Mouse (Mus musculus) CH12.LX (cell line): ENCODE data around the gene Evi5.

Experiments used
- CTCF ChIP-seq, 2 experiments: IDR thresholded peaks in 1 of 2; conservative IDR thresholded peaks in 1 of 2; 2 replicates each; pipeline ENCODE4 v1.5.1; 2011 to 2012; ENCODE audit warnings: low read depth in 2 of 2, low read length in 2 of 2, improper control_type of control experiment in 1 of 2, inconsistent platforms in 1 of 2, mild to moderate bottlenecking in 1 of 2, moderate library complexity in 1 of 2
- GABPA ChIP-seq: IDR thresholded peaks from 2 replicates; pipeline ENCODE4 v1.6.1; 2012; ENCODE audit warnings: low read depth, low read length, improper control_type of control experiment, inconsistent platforms; ENCODE audit not compliant: insufficient replicate concordance
- NELFE ChIP-seq: IDR thresholded peaks from 2 replicates; pipeline ENCODE4 v1.6.1; 2011; ENCODE audit warnings: low read depth, low read length, improper control_type of control experiment
- POLR2A ChIP-seq: IDR thresholded peaks from 2 replicates; pipeline ENCODE4 v1.6.1; 2011; ENCODE audit warnings: low read depth, mild to moderate bottlenecking, improper control_type of control experiment, low read length
- UBTF ChIP-seq: IDR thresholded peaks from 2 replicates; pipeline ENCODE4 v1.6.1; 2012; ENCODE audit warnings: low read depth, mild to moderate bottlenecking, inconsistent platforms, low read length, improper control_type of control experiment, moderate library complexity

- TF ChIP-seq GABPA (no peak), UBTF (no peak), POLR2A (no peak), NELFE (no peak), CTCF (conservative IDR thresholded peaks at IDR 0.05 in 1 of 2, IDR thresholded peaks at IDR 0.05 in 1 of 2; ENCODE audit: low read depth in 2 of 2, low read length in 2 of 2) (no peak)
These were observed 40.6 kb downstream of the Evi5 start for GRCm38 (mm10) chr5:107834287-107834686.
